Comparison of ENCODE assay signal across 13 mouse cellular contexts in the genomic region with DNA sequence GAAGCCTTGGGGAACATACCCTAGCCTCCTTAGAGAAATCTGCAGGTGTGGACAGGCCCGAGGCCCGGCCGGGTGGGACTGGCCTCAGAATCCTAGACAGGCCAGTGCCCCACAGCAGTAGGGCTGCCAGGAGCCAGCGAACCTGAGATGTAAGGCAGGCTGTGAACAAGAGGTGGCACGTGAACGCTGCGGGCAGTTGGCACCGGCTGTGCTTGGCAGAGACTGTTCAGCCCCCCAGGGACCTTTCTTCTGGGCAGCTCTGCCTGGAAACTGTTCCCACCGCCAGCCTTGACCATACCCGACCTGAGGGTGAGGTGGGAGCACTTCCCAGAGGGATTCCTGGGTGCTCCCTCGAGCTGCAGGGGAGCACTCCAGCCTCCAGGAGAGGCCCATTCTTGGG. TPM values are rescaled to one million over a fixed set of nuclear protein-coding genes. Genes with fewer than 3 reads are reported as not detected.
A peak's percentile ranks its signal among the peaks of the same experiment; 100 is the strongest.
DNase-seq lines count a peak whose midpoint lies in the region; ATAC-seq and TF ChIP-seq lines count a peak whose summit lies in the region.
"Had no signal": no experiment of that assay in that cellular context is flagged by ENCODE, and none has a peak within 500 bp of the region (broad histone marks: within the 10 kb centered on the region; RNA-seq: fewer than 3 reads in every experiment).

No protein-coding gene starts in this region.

- no peak overlapping the region for H3K4me2 ChIP-seq in embryonic facial prominence, embryonic 15.5 days (replicated peaks)
- H3K4me2 ChIP-seq in limb, embryonic 15.5 days, result no peak overlapping the region
- H3K4me2 ChIP-seq: hindbrain, embryonic 14.5 days; liver, embryonic 13.5 days had no signal

- no peak for TF ChIP-seq CTCF in gastrocnemius, adult 2 months (IDR thresholded peaks at IDR 0.05)

- intact Hi-C loops in gastrocnemius, adult 2 months (cut with DNase I), result no loop called here

- H3K4me3 ChIP-seq in gastrocnemius, adult 2 months, result no peak overlapping the region
- H3K4me3 ChIP-seq in embryonic facial prominence, embryonic 15.5 days (replicated peaks), result no peak overlapping the region
- no peak overlapping the region for H3K4me3 ChIP-seq in limb, embryonic 15.5 days
- H3K4me3 ChIP-seq: liver, embryonic 13.5 days had no signal

- WGBS in embryonic facial prominence, embryonic 15.5 days, result 61% methylated on average over 11 of the region's 11 CpGs
- WGBS in limb, embryonic 15.5 days, result 60% methylated on average over 11 of the region's 11 CpGs

- H3K36me3 ChIP-seq in embryonic facial prominence, embryonic 15.5 days, result no peaks in the 10 kb centered on the region
- 0 out of 2 replicates have a peak, but pooled peaks cover 6% of the 10 kb centered on the region for H3K36me3 ChIP-seq in limb, embryonic 15.5 days
- H3K36me3 ChIP-seq: liver, embryonic 13.5 days had no signal

- DNase-seq in gastrocnemius, adult 2 months, result no peak
- no peak for DNase-seq in gastrocnemius, postnatal 25 days
- DNase-seq in kidney, postnatal 10 days, result peak; percentile 57
- DNase-seq in kidney, adult 11 months, result no peak
- DNase-seq in layer of hippocampus, adult 18-20 months (ENCODE audit: low spot score in 2 of 2), result no peak
- no peak for DNase-seq in layer of hippocampus, postnatal 14 days (ENCODE audit: low spot score in 2 of 2)
- DNase-seq: kidney, postnatal 14 days; liver, embryonic 13.5 days had no signal

- H3K9ac ChIP-seq in embryonic facial prominence, embryonic 15.5 days, result no peak overlapping the region
- H3K9ac ChIP-seq in limb, embryonic 15.5 days, result no peak overlapping the region
- H3K9ac ChIP-seq: hindbrain, embryonic 14.5 days; liver, embryonic 13.5 days had no signal

- H3K9me3 ChIP-seq in embryonic facial prominence, embryonic 15.5 days (replicated peaks), result no peaks in the 10 kb centered on the region
- no peaks in the 10 kb centered on the region for H3K9me3 ChIP-seq in limb, embryonic 15.5 days
- H3K9me3 ChIP-seq: liver, embryonic 13.5 days had no signal

- peaks cover 63% of the 10 kb centered on the region for H3K4me1 ChIP-seq in embryonic facial prominence, embryonic 15.5 days
- peaks cover 76% of the 10 kb centered on the region for H3K4me1 ChIP-seq in limb, embryonic 15.5 days

- H3K27ac ChIP-seq in gastrocnemius, adult 2 months, result peak overlapping the region; percentile 87
- peak overlapping the region; percentile 31; the same call in 1 of the 2 replicates for H3K27ac ChIP-seq in embryonic facial prominence, embryonic 15.5 days (replicated peaks)
- peak overlapping the region; percentile 63 for H3K27ac ChIP-seq in limb, embryonic 15.5 days
- H3K27ac ChIP-seq: hindbrain, embryonic 14.5 days; liver, embryonic 13.5 days had no signal

- ATAC-seq in embryonic facial prominence, embryonic 15.5 days (ENCODE audit: insufficient number of reproducible peaks, low FRiP score, low TSS enrichment, low read depth), result no peak
- no peak for ATAC-seq in limb, embryonic 15.5 days (ENCODE audit: insufficient number of reproducible peaks, low FRiP score, low TSS enrichment, low read depth)

- H3K27me3 ChIP-seq in embryonic facial prominence, embryonic 15.5 days, result no peaks in the 10 kb centered on the region
- H3K27me3 ChIP-seq in limb, embryonic 15.5 days, result no peaks in the 10 kb centered on the region
- H3K27me3 ChIP-seq: liver, embryonic 13.5 days had no signal

RNA-seq across cellular contexts. Expression of a gene that starts 24.0 kb away (rescaled TPM):
- 10 to 100 TPM; 55.2 to 77.5 TPM for total RNA-seq in gastrocnemius, adult 2 months (2021)
- total RNA-seq in gastrocnemius, postnatal 25 days (2021), result 100 to 1,000 TPM; 105 to 107 TPM
- polyA plus RNA-seq in embryonic facial prominence, embryonic 15.5 days (2015; fragmentation: Nextera tagmentation; extraction: Ambion mirVana), result 48.5 and 49.1 TPM in 2 replicates
- 40.6 and 44.5 TPM in 2 replicates for polyA plus RNA-seq in limb, embryonic 15.5 days (2015; fragmentation: Nextera tagmentation; extraction: Ambion mirVana)
- 1 to 10 TPM; 4.2 to 4.3 TPM for total RNA-seq in layer of hippocampus, adult 18-20 months (2021)
- total RNA-seq in layer of hippocampus, postnatal 14 days (2021), result 10 to 100 TPM; 11.5 to 17.9 TPM
- total RNA-seq: megakaryocyte progenitor cell, adult 5-6 weeks had no signal

RNA-seq across cellular contexts. Expression of a gene that starts 39.5 kb away (rescaled TPM):
- total RNA-seq in gastrocnemius, adult 2 months (2021), result not detected
- total RNA-seq in gastrocnemius, postnatal 25 days (2021), result not detected
- not detected in 2 replicates for polyA plus RNA-seq in embryonic facial prominence, embryonic 15.5 days (2015; fragmentation: Nextera tagmentation; extraction: Ambion mirVana)
- polyA plus RNA-seq in limb, embryonic 15.5 days (2015; fragmentation: Nextera tagmentation; extraction: Ambion mirVana), result 0.23 and 0.40 TPM in 2 replicates
- total RNA-seq in layer of hippocampus, adult 18-20 months (2021), result not detected
- not detected for total RNA-seq in layer of hippocampus, postnatal 14 days (2021)
- total RNA-seq: gastrocnemius, adult 18-20 months; megakaryocyte progenitor cell, adult 5-6 weeks had no signal
- polyA plus RNA-seq: hindbrain, embryonic 14.5 days; liver, embryonic 13.5 days had no signal

Comparison
In these comparisons a context has a peak if more than half of its experiments do, and no peak if none do; other contexts are left out.
1. H3K27ac ChIP-seq: peak in every context shown above with its lines; median percentile 87 in gastrocnemius, adult 2 months; 63 in limb, embryonic 15.5 days; 31 in embryonic facial prominence, embryonic 15.5 days.